Mouse (Mus musculus): Measurements from ENCODE around the gene Angptl2.

Angptl2 gene

DNA sequence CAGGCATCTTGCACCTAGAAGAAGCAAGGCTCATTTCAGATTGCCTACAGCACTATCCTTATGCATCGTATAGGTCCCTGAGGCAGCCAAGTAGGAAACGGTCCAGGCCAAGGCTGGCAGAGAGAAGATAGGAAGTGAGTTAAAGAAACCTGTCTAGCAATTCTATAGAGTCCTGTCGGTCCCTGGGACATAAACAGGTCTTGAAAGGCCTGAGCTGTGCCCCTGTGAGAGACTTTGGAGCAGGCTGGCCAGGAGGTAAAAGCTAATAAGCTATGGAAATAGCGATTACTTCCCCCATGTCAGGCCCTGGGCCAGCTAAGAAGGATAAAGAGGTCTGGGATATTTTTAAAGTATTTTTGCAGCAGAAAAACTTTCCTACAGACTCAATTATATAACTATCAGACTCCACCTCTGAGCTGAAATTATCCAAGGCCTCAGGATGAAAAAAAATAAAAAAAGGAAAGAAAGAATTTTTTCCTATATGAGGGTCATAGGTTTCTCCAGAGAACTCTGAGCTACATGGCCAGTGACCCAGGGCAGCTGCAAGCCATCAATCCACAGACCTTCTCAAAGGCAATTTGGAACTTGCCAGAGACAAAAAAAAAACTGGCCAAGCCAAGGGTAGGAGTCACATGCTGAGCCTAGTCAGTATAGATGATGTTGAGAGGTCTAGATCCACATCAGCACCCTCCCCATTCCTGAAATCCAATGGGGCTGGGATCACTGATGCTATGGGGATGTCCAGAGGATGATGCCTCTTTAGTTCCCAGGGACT is 57.0 kb downstream of the Angptl2 start:
- DNase-seq: no peak

DNA sequence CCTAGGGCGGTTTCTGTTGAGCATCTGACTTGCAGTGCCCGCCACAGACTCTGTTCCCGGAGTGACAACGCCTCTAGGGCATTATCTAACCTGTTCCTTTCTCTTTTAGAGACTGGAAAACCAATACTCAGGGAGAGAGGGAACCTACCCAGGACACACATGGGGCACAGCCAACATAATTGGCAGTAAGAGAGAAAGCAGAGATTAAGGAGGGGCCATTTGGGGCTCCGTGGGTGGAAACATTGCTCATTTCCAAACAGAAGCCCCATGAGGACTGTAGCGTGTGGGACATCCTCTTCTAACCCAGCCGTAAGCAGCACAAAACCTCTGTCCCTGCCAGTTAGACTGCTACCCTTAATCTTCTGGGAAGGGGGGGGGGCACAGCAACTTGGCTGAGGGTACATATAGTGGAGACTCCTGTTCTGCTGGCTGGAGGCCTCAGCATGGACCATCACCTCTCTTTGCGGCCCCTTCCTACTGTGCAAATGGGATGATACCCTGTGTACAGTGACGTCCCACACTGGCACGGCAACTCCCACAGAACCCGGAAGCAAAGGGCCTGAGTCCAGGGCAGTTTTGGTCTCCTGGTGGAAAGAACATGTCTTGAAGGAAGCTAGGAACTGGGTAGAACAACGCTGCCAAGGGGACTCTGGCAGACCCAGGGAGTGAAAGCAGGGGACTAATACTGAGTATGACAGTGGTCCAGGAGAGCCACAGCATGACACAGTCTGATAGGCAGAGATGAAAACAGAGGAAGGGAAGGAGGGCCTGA is 59.0 kb downstream of the Angptl2 start:
- DNase-seq: no peak

DNA sequence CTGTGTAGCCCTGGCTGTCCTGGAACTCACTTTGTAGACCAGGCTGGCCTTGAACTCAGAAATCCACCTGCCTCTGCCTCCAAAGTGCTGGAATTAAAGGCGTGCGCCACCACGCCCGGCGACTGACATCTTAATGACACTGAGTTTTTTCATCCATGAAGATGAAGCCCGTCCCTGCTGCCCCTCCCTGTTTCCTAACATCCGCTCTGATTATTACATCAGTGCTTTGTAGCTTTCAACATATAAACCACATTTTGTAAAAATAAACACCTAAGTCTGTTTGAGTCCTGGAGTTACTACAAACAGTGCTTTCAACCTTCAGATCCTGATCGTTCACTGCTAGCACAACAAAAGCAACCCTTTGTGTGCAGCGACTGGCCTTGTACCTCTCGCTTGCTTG is 63.9 kb downstream of the Angptl2 start:
- no peak for DNase-seq

DNA sequence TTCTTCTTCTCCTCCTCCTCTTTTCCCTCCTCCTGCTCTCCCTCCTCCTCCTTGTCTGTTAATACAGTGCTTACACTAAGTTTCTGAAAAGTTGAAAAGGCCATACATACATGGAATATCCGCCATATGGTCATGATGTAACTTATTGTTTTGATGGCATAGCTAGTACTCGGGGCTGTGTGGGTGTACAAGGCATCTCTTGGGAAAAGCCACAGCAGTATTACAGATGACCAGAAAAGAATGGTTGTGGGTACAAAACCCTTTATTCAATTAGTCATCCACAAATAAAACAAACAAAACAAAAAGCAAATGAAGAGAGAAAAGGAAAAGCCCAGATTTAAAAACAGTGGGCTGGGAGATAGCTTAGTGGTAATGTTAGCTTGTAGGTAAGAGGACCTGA is 64.7 kb downstream of the Angptl2 start:
- DNase-seq: no peak

DNA sequence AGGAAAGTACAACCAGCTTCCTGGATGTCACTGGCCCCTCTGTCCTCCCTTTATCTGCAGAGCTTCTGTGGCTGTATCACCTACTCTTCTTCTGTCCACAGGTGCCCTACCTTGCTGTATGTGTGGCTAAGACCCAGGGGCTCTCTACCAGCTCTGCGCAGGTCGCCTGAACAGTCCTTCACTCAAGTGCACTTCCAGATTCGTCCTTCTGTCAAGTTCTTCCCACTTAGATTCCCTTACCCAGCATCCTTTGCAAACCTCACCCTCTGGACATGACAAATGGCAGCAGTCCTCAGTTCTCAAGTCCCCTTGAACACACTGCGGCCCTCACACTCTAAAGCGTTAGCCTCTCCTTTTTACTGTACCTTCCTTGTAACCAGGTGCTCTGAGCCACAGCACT is 65.9 kb downstream of the Angptl2 start:
- DNase-seq: no peak

DNA sequence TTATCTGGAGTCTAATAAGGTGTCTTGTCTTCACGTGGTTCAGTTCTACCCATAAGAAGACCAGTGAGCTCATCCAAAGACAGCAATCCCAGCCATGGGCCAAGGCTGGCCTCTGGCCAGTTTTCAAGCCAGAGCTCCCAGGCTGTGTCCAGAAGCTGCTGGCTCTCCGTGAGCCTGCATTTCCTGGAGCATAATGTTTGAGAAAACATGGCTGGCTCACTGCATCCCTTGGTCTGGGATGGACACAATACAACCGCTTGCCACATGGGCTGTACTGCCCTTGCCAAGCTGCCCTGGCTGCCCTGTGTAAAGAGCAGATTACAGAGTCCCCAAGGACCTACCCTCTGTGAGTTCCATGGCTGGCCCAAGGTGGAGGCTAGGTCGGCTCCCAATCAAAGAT is 67.0 kb downstream of the Angptl2 start:
- DNase-seq: no peak

DNA sequence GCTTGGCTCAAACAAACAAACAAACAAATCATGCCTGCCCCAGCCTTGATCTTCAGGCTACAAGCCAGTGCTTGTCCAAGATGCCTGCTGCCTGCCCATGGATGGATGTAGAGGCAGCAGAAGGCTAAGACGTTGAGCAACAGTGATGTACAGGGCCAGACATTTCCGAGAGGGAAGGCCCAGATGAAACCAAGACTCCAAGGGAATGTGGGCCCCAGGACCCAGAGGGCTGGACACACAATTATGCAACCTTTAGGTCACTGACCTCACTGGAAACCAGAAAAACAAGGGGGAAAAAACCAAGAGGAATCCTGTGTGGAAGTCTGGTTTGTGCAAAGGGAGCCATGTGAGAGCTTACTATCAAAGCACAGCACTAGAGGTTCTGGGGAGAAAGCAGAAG is 67.8 kb downstream of the Angptl2 start:
- DNase-seq: no peak

DNA sequence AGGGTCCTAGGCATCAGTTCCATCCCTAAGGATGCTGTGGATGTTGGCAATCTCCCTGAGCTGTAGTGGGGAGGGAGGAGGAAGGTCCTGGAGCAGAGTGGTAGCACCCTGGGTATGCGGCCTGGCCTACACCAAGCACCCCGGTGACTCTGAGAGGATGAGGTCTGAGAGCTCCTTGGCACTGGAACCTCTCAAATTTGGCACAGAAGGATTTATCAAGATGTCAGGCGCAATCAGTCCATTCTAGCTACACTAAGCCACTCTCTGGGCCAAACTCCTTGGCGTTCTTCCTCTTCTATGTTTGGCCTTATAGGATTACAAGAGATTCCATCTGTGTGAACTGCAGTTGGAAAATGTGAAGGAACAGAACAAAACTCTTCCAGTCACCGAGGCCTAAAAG is 73.0 kb downstream of the Angptl2 start:
- DNase-seq: no peak

DNA sequence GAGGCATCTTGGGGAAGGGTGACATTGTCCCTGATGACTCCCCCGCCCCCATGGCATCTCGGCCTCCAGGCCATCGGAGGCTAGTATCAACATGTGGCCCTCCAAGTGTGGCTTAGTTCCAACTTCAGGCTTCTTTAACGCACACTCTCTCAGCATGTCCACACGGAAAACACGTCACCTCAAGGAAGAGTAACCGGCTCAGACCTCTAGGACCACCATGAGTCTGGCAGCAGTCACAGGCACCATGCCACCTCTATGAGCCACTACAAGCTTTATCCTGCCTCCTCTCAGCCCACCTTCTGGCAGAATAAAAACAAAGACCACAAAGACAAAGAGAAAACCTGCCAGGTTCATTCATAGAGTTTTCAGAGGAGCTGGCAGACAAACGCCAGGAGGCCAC is 74.6 kb downstream of the Angptl2 start:
- DNase-seq: no peak

DNA sequence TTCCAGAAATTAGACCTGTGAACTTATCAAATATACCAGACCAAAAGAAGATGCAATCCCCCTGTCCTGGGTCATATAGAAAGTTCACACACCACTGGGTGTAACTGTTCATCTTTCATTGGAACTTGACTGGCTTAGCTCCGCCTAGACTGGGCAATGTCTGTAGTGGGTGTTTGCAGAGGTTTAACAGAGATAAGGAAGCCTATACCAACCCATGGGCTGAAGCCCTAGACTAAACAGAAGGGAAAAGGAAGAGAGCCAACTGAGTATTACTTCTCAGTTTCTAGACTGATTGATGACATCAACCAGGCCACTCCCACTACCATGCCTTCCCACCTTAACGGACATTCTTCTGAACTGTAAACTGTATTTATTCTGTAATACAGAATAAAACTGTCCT is 76.2 kb downstream of the Angptl2 start:
- DNase-seq: no peak

DNA sequence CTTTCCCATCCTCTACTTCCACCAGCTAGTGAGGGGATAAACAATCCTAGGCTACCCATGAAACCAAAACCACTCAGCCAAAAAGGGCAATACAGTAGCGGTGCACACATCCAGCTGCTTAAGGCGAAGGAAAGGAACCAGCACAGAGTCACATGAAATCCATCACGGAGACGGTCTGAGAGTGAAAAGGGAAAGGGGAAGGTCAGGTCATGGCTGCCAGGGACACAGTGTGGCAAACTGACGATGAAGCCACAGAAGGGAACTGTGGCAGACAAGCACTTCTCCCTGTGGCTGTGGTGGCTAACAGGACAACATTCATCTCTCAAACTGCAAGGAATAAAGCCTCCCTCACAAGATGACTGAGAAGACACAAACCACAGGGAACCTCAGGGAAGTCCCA is 79.2 kb downstream of the Angptl2 start:
- DNase-seq: no peak
